Mouse (Mus musculus) activated CD4-positive, CD25-positive, alpha-beta regulatory T cell, adult 4 months (primary cell): ENCODE measurements around the gene Zdhhc1. TPM values are rescaled to one million over a fixed set of nuclear protein-coding genes. Genes with fewer than 3 reads are reported as not detected.

Experiments used
- ATAC-seq: one replicate; pipeline ENCODE4 v1.8.0; 2017
- polyA plus RNA-seq, 2 experiments: library from polyadenylated mRNA; unstranded; fragments of 100-300 nt; shearing (Covaris generic); gene quantifications; one replicate each; pipeline ENCODE4 v1.2.1; 2017

Zdhhc1 gene
- polyA plus RNA-seq, 2 experiments from 2014 or later, result 0.43 to 0.62 TPM

DNA sequence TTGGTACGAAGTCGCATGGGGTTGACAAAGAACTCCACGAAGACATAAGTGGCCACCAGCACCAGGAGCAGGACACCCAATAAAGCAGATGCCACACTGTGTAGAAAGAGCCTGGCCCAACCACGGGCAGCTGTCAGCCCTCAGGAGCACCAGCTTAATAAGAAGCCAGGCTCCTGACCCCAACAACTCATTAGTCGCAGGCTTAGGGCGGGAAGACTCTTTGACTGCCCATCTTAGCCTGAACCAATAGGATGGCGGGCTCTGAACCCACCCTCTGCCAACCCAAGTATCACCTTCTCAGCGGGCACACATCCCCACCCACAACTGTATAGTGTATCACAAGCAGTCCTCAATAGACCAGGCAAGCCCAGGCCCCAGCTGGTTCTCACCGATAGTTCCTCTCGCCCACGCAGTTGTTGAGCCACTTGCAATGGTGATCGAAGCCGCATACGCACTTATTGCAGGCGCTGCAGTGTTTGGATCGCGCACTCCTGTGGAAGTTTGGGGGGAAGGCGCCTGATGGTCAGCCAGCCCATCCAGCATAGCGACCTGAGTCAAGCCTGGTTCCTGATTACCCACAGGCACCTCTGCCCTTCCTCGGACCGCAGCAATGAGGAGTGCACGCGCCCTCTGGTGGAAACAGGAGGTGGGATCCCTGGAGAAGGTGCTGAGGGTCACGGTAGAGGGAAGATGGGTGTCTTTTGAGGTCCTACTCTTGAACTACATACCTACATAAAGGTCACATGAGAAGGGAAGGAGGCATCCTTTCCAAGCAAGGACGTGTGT is 19.9 kb downstream of the Zdhhc1 start:
- no peak for ATAC-seq

DNA sequence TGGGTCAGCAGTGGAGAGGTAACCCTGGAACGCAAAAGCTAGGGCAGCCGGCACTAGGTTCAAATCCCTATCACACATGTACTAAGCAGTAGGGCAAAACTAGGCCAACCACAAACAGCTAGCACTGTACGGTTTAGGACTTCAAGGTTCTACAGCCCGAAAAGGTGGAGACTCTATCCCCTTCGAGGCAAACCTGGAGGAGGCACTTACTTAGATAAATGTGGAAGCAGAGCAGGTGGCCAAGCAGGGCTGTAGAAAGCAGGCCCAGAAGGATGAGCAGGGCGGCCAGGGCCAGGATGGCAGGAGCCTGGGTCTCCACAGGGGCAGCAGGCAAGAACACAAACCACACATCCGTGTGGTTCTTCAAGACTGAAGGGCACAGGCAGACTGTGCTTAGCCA is 20.5 kb downstream of the Zdhhc1 start:
- ATAC-seq, result no peak

DNA sequence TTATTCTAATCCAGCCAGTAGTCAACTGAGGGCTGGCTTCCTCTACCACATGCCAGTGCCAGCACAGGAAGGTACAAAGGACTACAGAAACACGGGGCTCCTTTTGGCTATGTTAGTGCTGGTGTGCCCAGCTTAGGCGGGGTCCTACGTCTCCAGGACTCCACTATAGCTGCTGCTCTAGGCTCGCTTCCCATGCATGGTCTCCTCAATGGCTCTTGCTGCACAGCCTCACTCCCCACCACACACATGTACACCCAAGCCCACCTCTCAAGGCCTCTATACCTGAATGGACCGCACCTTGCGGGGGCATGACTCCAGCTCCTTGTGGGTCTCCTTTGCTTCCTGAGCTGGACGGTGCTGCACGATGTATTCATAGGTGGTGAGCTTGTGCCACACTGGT is 21.0 kb downstream of the Zdhhc1 start:
- no peak for ATAC-seq

DNA sequence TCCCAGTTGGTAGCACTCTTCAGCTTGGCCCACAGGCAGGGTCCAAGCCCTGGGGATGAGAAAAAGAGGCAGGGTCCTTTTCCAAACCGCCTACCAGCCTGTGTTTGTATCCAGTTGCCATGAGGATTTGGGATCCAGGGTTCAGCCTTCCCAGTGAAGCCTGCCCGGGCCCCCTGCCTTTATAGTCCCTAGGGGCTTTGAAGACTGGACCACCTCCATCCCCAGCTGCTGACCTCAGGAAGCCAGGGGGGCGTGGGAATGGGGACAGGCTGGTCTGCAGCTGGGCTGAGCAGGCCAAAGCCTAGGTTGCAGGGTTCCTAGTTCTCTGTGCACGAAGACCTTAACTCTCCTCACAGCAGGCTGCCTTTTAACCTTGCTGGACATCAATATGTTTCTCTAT is 21.4 kb downstream of the Zdhhc1 start:
- ATAC-seq, result no peak

DNA sequence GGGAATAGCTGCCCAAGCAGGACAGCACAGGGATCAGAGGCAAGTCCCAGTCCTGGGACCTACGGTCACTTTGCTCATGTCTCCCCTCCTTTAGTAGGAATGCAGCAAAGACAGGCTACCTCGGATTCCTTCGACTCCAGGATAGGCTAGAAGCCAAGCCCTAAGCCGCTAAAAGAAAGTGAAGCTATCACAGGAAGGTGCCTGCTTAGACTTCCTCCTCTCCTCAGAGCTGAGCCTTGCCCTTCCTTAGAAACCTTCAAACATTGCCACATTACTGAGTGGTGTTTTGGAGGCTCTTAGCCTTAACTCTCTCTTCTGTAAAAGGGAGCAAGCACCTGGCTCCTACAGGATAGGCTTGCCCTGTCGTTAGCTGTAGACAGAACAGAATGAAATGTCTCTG is 22.0 kb downstream of the Zdhhc1 start:
- no peak for ATAC-seq

DNA sequence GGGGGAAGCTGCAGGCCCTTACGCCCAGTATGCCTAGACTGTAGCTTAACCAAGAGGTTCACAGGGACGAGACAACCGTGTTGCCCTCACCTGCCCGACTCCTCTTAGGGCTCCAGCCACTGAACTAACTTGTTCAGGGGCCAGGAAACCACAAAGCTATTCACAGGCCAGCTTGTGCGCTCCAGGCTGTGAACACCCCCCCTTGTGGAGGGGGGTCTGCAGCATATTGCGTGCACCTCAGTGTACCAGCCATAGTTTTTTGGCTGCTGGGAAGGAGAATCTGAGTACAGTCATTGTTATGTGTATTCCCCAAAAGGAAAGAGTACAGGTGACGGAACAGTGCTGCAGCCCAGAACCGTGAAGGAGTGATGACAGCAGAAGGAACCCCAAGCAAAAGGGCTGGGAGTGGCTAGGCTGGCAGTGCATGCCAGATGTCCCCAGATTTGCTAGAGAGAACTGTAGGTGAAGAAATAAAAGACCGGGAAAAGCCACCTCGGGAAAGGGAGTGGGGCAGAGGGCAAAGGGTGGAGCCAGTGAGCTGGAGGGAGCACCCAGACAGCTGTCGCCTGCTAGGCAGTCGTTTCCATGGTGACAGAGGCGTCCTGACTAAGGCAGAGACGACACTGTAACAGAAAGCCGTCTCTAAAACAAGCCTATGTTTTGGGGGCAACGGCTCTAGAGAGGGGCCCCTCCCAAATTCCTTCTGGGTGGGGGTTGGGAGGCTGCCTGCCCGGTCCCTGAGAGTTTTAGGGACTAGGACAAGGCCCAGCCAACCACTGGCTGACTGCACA is 22.7 kb downstream of the Zdhhc1 start:
- ATAC-seq, result no peak

DNA sequence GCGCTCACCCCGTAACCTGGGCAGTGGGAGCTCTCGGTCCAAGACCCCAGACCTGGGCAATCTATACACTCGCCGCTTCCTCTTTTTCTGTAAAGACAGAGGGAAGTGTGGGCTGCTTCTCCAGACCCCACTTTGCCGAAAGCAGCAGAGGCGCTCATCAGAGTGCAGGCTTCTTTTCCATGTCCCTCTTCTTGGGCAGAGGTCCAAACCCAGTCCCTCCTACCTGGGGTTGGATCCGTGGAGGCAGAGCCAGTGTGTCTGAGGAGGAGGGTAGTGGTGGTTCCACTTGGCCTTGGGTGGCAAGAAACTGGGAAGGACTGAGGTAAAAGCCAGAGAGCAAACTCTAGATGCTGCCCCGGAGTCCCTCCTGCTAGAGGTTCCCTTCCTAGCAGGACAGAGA is 23.7 kb downstream of the Zdhhc1 start:
- no peak for ATAC-seq

DNA sequence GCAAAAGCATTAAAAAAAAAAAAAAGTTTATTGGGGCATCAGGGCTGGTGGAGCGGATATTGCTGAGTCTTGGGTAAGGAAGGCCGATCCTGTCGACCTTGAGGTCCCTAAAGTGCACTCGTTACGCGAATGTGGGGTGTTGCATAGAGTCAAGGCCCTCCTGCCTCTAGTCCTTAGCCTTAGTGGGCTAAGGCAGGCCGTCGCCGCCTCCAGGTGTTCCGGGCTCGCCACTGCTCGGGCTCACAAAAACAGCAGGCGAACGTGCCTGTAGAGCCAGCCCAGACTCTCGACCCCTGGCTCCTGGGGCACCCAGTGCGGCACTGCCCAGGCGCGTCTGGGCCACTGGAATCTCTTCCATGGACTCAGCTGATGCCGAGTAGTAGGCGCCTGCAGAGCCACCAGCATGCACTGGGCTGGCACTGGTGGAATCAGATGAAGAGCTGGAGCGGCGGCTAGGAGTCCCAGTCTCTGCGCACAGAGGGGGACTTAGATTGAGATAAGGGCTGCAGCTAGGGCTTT is 24.2 kb downstream of the Zdhhc1 start:
- no peak for ATAC-seq

DNA sequence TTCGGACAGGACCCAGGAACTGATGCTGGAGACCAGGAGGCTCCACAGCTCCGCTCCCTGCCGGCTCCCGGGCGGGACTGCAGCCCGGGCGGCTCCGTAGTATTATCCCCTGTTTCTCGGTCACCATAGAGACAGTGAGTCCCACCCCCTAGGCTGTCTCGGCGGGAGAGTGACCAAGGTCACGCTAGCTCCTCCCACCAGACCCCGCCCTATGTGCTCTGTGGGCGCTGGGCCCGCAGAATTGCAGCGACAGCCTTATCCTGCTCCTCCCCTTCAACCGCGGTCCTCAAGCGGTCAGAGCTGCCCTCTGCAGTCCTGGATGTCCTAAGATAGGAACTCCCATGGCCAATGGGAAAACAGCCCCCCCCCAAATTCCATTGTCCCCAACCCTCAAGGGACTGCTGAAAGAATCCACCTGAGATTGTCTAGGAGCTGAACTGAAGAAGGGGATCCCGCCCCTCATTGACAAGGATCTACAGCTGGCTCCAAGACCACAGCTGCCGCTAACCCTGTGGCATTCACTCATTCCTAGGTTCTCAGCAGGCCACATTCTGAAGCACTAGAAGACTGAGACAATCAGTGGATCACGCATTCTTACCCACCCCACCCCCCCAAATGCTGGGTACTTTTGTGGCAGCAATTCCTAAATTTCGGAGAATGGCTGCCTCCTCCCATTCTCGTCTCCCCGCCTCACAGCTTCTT is 25.2 kb downstream of the Zdhhc1 start, which contains the start of gene Tppp3:
Gene Tppp3 (minus strand): TSS at position 213 of the 702 bp plus-strand sequence.
- no peak for ATAC-seq

DNA sequence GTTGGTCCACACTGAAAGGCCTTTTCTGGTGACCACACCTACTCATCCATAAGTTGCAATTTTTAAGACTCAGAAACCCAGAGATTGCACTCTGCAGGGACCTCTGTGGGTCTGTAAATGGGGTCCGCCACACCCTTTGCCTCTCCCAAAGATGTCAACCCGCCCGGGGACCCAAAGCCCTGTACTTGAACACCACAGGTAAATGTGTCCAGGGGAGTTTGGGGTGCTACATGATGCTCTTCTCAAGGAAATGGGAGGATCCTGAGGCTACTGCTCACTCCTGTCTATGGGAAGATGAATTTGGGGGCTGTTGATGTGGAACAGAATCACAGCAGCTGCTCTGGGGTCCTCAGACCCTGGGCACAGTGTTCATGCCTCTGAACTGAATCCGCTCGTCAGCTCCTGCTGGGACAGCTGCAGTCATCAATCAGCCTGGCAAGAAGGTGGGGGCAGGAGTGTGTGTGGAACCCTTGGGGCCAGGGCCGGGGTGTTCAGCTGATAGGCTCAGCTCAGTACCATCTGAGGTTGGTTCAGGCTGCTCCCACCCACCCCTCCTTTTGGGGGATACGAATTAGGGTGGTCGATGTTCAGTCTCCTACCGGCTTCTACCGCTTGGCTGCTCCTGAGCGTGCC is 25.9 kb downstream of the Zdhhc1 start:
- no peak for ATAC-seq

DNA sequence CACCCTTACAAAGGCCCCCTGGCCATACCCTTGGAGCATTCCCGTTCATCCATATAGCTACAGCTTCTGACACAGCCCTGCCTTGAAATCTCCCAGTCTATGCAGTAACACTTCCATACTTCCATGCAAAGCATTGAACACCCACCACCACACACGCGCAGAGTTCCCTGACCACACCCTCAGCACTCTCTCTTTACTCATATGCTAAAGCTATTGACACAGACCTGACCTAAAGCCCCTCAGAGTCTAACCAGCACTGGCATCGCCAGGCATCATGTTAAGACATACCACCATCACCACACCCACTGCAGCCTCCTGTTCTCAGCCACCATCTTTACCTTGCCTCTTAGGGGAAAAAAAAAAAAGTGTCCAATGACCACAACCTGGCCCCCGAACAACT is 26.4 kb downstream of the Zdhhc1 start:
- ATAC-seq, result no peak

DNA sequence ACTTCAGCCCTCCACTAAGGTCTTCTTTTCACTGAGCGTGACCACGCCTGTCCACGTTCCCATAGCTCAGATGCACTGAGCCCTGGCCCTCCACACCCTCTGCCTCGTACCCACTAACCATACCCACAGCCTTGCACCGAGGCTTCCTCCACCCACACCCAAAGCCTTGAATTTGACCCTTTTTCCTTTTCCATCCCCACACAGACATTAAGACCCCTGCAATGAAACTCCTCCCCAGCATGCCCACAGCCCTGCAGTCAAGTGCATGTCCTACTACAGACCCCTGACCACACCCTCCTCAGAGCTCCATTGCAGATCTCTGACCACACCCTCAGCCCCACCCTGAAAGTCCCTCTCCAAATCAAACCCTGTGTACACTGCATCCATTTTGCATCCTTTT is 26.9 kb downstream of the Zdhhc1 start:
- no peak for ATAC-seq

DNA sequence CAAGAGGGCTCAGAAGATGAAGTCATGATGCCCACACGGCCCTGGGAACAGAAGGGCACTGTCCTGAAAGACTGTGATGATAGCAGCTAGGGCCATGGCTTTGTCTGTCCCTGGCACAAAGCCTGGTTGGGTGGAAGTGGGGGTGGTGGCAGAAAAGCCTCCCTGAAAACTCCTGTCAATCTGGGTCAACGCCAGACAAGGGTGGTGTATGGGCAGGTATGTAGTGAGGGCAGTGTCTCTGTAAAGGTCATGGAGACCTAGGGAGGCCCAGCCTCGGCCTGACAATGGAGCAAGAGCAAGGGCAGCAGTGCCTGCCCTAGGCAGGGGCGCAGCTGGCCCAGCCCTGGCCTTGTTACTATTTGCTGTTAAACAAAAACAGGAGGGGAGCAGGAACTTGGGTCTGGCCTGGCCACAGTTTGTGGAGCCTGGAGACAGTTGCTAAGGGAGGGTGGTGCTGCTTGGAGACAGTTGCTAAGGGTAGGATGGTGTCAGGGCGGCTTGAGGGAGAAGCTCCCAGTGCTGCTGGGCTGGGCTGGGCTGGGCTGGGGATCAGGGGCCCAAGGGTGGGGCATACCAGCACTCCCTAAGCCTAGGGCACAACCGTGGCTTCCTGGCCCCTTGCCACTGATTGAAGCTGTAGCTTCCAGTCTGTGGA is 27.5 kb downstream of the Zdhhc1 start:
- no peak for ATAC-seq

DNA sequence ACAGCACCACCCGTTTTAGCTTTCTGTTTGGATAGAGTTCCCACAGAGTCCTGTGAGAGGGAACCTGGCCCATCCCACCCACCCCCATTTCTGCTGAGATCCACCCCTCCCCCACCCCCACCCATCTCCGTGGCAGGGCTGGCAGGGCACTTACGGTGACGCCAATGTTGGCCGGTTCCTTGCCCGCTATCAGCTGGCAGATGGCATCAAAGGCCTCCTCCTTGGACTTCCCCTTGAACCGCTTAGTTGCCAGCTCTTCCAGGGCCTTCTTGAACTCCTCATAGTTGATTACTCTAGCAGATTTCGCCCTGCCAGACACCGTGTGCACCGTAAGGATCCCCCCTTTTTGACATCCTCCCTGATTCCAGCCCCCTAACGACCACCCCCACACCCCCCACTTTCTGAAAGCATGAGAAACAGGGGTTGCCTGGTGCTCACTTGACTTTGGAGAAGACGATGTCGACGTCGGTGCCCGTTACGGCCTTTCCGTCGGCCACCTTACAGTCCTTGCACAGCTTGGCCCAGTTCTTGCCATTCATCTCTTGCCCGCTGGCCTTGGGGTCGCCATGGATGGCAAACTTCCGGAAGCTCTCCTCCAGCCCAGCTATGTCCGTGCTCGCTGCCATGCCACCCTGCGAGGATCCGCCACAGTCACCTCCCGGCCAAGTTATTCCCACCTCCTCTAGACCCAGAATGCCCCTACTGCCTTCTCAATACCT is 28.5 kb downstream of the Zdhhc1 start:
- no peak for ATAC-seq

DNA sequence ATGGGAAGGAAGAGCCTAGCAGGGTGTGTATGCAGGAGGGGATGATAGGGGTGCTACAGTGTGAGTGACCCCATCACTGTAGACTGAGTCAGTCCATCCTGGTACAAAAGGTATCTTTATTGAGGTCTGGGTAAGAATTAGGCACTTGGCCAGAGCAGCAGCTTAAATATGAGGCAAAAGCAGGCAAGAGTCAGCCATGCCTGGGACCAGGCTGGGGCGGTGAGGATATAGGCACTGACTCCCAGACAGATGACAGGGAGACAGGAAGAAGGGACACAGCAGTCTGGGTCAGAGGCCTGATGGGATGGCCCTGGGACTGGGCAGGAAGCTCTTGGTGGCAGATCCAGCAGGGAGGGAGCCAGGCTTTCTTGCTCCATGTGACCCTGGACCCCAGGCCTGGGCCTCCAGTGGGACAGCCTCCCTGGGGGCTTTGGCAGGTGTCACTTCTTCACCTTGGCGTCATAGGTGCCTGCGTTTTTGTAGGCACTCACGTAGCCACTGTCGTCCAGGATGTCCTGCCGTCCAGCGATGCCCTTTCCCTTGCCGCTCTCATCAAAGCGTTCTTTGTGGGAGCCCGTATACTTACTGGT is 29.2 kb downstream of the Zdhhc1 start:
- no peak for ATAC-seq

DNA sequence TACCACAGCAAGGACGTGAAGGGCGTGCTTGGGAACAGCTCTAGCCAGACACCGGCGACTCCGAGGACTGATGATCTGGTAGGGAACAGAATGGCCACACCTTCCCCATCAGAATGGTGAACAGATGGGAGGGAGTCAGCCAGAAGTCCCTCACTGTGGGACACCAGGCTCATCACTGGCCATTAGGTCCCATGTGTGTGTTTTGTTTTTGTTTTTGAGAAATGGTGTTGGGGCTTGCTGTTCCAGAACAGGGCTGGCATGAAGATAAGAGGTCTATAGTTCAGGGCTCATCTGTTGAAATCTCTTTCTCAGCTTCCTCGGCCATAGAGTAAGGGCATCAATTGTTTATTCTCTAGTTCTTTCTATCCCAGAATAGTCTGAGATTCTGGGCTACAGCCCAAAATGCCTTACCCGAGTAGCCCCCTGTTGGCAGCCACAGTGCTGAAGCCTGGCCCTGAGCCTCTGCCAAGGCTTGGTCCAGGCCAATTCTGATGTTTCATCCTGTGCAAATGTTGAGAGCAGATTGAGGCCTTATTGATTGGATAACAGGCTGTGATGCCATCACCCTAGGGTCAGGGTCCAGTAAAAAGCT is 29.9 kb downstream of the Zdhhc1 start:
- ATAC-seq, result no peak

DNA sequence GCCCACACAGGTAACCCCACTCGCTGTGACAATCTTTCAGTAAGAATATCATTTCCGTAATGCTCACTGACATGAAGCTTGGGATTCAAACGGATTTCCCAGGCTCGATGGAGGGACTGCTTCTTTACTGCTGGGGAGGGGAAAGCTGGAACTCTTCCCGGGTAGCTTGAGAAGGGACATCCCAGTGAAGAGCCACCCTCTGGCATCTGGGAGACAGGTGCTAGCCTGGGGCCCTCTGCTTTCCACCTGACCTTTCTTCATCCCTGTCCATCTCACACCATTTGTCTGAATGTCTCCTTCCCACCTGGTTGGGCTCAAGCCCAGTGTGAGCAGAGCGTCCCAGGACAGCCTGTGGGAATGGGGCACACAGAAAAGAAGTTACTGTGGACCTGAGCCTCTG is 30.5 kb downstream of the Zdhhc1 start:
- no peak for ATAC-seq

DNA sequence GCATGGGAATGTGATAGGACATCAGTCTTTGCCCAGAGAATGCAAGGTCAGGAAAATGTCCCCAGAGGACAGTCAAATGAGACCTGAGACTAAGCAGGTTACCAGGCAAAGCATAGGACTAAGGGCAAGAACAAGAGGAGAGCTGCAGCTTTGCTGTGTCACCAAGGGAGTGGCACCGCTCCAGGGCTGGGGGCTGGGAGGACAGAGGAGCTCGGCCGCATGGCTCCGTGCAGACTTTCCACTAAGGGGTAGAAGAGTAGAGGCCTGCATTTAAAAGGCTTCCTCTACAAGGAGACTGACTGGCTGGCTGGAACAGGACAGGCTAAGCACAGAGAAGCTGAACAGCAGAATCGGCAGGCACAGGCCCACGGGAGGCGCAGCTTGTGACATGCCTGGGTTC is 32.1 kb downstream of the Zdhhc1 start:
- no peak for ATAC-seq

DNA sequence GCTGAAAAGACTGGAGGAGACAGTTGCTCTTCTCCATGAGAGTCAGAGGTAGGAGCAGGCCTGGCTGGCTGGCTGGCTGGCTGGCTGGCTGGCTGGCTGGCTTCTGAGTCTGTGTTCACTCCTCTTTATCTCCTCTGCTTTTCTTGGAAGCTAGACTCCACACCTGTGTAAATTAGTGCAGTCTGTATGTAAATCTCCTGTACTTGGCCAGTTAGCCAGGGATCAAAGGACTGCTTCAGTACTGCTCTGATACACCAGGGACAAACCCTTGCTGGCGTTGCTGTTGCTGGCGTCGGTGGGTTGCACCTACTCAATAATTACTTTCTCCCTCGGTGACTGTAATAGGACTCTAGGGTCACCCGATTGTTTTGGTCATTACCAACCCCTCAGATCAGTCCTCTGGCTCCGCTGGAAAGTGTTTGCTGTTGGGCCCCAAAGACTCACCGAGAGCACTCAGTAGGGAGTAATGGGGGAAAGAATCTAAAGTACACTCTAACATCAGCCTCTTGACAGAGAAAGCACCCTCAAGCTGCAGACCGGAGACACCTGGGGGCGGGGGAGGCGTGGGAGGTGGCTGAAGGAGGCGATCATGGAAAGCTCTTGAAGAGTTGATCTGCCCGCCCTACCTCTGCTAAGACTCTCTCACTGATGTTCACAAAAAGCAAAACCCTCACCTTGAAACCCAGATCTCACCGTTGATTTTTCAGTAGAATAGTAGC is 35.5 kb downstream of the Zdhhc1 start:
- ATAC-seq, result no peak

DNA sequence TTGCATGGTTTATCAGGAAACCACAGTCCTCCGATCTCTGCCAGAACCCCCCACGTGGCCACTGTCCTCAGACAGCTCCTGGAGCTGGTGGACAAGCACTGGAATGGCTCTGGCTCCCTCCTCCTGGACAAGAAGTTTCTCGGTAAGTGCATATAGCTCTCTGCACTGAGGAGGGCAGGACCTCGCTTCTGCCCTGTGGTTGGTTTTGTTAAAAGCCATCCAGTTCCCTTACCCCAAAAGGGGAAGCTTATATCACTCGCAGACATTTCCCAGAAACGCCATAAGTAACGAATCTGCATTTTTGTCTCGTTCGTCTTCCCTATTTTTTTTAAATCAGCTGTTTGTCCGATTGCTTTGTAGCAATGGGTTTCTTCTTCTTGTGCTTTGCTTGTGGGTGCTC is 41.5 kb downstream of the Zdhhc1 start:
- no peak for ATAC-seq
